Mouse (Mus musculus) gastrocnemius, postnatal 14 days (tissue): ENCODE data around the gene Rps6ka3. TPM values are rescaled to one million over a fixed set of nuclear protein-coding genes. Genes with fewer than 3 reads are reported as not detected.

Experiments used
- DNase-seq: peaks from one replicate; pipeline ENCODE4 v3.0.0; 2021; ENCODE audit warnings: mixed read lengths
- intact Hi-C: fragments of 180-260 bp; cut with DNase I; formaldehyde crosslinking; loops from one replicate; pipeline ENCODE4 v1.15.1; 2025; ENCODE audit warnings: low total_unique reads
- long read RNA-seq, 2 experiments: library from polyadenylated mRNA; stranded (forward); transcript quantifications; one replicate each; pipeline ENCODE4 v2.0.0; 2021
- total RNA-seq, 2 experiments: library from RNA; stranded (reverse); gene quantifications; 2 replicates each; pipeline ENCODE4 v1.2.3; 2021

The Rps6ka3 gene
- total RNA-seq, result 10 to 100 TPM; 58.8 to 78.0 TPM
- long read RNA-seq, experiment 1, full-length matches to known transcripts, result 3 of 10 reads
- long read RNA-seq, experiment 1, partial matches to known transcripts, result 2 of 10 reads
- long read RNA-seq, experiment 1, other reads (novel, unspliced or antisense), result 5 of 10 reads
- long read RNA-seq, experiment 2, partial matches to known transcripts, result 0 of 4 reads
- long read RNA-seq, experiment 2, other reads (novel, unspliced or antisense), result 4 of 4 reads

DNA sequence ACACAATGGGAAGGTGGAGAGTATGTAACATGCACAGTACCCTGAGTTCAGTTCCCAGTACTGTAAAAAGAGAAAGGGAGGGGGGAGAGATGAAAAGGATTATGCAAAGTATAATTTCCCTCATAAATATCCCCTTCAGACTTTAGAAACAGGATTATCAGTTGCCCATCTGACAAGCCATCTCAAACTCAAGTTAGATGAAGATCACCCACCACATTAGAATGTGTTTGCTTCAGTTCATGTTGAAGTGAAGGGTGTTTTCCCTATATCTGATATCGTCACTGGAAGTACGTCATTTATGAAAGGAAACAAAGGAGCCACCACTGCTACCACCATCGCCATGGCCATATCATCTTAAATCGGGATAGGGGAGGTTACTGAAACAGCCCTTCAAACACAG, at the start of gene Rps6ka3:
Gene Rps6ka3 (plus strand): TSS at position 301 of the 400 bp plus-strand sequence.
- DNase-seq, result no peak
- intact Hi-C loops, result no loop called here

DNA sequence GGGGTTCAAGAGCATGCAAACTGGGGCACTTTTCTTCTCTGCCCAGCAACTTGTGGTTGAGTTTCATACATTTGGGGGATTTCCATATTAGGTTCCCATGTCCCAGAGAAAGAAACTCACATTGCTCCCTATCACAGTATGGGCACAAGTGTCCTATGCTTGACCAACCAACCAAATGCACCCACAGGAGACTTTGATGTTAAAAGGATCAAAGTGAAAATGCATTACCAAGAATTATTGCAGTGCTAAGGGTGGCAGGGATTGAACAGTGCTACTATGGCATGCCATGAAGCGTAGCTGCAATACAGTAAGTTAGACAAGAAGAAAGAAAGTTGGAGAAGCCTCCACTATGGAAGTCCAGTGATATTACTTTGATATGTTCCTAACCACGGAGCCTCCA, 40.9 kb upstream of the Rps6ka3 start:
- intact Hi-C loops, result no loop called here
- DNase-seq, result no peak

DNA sequence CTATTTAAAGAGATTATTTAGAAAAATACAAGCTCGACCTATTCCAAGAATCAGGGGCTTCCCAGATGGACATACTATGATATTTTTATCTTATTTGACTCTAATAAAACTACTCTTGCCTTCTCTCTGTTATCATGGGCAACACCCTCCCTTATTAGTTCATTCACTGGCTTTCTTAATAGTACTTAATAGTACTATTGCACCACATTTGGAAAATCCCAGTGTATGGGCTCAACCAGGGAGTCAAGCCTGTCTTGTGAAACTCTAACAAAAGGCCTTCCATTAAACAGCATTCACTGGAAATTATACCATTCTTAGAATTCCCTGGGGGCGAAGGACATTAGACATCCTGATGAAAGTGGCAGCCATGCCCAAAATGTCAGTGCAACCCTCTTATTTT, 38.5 kb upstream of the Rps6ka3 start:
- intact Hi-C loops, result no loop called here
- DNase-seq, result no peak

DNA sequence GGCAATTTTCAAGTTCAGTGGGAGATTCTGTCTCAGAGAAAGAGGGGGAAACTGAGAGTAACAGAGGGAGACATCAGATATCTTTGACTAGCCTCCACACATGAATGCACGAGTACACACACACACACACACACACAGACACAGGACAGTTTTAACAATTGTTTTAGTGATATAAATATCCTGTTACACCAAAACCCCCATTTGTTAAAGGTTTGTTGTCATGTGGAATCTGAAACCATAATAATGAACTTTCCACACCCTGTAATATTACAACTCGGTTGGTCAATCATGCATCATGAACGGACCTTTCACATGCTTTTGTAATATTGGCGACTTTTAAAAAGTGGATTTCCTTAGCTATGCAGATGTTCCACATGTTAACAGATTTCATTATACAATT, 18.5 kb upstream of the Rps6ka3 start:
- intact Hi-C loops, result no loop called here
- DNase-seq, result no peak

DNA sequence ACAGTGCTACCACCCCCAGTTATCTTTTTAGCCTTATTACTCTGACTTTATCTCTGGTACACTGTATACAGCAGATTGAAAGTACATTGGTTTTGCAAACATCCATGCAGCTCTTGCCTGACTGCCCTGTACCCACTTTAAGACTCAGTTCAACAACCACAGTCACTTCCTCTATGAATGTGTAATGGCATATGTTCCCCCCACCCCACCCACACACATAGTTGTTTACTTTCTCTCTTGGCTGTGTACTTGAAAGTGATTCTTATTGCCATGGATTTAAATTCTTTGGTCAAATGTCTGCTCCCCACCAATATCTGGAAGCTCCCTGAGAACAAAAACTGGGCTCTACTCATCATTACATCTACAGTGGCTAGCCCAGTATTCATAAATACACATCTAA, 10.6 kb upstream of the Rps6ka3 start:
- no peak for DNase-seq
- intact Hi-C loops, result no loop called here

DNA sequence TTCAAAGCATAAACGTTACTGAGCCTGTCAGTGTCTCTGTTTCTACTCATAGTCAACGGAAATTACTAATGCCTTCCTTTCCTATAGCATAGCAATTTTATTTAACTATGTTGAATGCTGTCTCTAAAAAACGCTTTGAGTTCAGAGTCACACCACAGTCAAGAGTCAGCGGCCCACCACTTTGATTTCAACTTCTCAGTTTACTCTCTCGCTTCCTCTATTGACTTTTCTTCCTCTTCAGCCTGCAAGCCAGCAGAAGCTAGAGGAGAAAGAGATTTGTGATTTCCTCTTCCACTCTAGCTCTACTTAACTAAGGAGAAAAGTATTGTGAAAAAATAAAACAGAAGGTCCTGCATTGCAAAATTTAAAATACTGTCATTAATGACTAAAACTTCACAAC, 10.0 kb upstream of the Rps6ka3 start:
- DNase-seq, result no peak
- intact Hi-C loops, result no loop called here

DNA sequence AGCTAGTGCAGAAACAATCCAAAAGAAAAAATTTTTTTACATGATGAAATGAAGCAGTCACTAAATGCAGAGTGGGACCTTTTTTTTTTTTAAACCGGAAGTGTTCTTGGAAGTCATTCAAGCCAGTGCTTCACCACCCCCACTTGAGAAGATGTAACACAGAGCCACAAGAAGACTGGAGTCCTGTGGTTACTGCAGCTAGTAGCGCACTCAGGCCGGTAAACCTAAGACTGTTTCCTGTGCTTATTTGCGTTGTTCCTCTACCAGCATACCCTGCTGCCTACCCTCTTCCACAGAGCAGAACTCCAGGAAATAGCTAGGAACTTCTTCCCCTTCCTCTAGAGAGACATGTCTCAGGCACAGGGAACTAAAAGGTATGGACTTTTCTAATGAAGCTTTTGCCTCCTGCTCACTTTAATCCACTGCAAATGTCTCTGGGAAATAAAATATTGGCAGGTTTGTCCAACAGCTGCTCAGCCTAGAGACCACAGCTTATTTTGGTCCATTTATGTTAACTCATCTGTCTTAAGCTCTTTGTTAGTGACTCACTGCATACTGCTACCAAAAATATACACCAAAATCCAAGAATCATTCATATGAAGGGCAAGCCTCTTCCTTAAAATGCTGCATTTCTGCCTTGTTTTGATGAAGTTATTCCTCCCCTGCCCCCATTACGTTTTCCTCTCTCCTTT, 931 bp downstream of the Rps6ka3 start:
- DNase-seq, result no peak
- intact Hi-C loops, result no loop called here

DNA sequence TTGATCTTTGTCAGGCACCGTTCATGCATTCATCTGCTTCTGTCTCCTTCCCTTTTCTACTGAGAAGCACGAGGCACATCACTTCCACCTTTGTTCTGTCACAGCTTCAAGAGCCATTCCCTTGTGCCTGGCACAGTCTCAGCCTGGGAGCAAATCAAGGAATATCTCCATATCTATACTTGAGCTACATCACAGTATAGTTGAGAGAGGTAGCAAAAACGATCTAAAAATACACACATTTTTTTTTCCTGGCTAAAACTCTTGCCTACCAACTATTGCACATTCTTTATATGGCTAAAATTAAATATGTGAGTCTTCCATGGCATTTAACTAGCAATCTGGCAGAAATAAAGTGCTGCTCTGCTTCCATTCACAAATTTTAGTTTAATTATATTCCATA, 5.1 kb downstream of the Rps6ka3 start:
- intact Hi-C loops, result no loop called here
- DNase-seq, result no peak

DNA sequence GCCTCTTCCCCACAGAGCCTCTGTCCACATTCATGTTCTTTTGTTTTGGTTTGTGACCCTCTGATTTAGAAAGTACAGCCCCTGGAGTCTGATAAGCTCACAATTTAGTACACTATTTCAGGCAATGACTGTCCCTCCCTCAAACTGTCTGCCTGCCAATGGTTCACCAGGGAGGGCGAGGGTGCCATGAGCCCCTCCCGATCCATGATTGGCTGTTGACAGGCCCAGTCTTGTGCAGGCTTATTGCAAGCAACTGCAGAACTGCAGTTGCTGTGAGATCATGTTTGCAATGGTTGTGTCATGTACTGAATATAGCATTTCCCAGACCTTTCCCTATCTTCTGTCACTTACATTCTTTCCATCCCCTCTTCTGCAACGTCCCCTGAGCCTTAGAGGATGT, 12.4 kb downstream of the Rps6ka3 start:
- intact Hi-C loops, result no loop called here
- DNase-seq, result peak; percentile 17

DNA sequence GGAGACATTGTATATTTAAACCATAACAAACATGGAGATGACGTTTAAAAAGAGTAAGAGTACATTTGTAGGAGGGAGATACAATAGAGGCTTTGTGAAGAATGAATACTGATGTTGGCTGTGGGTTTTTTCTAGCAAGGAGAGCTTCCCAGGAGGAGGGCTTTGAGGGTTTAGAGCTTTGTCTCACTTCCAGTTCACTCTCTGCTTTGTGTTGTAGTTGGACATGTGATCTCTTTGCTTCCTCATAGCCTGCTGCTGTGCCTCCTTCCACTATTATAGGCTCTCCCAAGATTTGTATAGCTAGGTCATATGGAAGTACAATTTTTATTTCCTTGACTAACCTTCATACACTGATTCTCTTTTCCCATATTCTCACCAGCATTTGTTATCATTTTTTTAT, 27.2 kb downstream of the Rps6ka3 start:
- intact Hi-C loops, result no loop called here
- no peak for DNase-seq

DNA sequence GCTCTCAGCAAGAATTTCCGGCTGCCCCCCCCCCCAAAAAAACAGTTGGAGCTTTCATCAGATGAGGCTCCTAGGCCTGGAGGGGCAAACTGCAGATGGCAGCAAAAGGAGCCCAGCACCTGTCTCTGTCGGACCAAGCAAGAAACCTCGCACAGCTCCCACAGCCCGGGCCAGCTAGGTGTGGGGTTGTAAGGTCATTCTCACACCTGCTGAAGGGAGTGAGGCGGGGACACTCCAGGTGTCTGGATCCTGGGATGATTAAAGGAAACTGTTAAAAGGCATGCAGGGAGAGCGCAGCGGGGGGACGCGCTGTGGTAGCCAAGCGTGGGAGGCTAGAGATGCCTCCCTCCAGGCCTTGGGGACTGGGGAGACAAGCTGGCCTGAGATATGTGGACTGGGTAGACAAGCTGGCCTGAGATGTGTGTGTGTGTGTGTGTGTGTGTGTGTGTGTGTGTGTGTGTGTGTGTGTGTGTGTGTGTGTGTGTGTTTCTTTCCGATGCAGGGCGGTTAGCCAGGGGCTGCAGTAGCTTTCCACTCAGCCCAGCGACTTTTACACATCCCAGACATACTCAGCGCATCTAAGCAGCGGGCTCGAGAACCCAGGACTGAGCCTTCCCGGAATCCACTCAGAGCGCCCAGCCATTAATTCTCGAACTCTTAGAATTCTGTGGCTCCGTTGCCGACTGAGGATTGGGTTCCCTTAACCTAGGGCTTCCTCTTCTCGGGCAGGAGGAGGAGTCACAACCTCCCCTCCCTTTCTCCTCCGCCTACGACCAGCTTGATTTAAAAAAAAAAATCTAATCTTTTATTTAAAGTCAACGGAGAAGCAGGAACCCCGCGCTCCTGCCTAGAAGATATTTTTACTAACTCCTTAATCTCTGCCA, 44.1 kb downstream of the Rps6ka3 start:
- DNase-seq, result peak; percentile 12
- intact Hi-C loops, result no loop called here

DNA sequence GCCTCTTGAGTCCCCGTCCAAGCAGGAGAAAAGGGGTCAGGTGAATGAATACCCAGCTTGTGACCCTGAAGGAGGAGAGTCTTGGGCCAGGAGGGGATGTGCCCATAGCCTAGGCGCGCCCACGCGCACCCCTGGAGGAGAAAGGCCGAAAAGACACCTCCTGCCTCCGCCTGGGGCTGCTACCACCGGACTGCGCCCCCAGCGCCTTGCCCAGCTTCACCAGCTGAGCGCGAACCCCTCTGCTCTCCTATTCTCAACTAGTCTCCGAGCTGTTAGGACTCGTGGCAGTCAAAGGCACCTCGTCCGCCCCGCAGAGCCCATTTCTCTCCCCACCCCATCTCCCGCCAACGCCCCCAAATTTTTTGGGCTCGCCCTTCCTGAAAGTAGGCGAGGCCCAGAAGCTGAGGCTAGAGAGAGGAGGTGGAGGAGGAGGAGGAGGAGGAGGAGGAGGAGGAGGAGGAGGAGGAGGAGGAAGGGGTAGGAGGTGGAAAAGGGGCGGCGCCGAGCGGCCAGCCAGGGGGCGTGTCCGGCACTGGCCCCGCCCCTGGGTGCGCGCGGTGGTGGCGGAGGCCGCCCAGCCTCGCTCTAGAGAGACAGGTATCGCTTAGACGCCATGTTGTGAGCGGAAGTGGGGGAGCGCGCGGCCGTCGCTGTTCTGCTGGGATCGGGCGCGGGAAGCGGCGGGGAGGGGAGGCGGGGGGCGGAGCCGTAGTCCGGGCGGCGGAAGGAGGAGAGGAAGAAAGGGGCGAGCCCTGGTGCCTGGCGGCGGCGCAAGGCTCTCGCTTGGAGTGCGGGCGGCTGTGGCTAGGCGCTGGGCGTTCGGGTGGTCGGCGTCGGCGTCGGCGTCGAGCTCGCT, 45.2 kb downstream of the Rps6ka3 start:
- peak; percentile 87 for DNase-seq
- intact Hi-C loops, result no loop called here

DNA sequence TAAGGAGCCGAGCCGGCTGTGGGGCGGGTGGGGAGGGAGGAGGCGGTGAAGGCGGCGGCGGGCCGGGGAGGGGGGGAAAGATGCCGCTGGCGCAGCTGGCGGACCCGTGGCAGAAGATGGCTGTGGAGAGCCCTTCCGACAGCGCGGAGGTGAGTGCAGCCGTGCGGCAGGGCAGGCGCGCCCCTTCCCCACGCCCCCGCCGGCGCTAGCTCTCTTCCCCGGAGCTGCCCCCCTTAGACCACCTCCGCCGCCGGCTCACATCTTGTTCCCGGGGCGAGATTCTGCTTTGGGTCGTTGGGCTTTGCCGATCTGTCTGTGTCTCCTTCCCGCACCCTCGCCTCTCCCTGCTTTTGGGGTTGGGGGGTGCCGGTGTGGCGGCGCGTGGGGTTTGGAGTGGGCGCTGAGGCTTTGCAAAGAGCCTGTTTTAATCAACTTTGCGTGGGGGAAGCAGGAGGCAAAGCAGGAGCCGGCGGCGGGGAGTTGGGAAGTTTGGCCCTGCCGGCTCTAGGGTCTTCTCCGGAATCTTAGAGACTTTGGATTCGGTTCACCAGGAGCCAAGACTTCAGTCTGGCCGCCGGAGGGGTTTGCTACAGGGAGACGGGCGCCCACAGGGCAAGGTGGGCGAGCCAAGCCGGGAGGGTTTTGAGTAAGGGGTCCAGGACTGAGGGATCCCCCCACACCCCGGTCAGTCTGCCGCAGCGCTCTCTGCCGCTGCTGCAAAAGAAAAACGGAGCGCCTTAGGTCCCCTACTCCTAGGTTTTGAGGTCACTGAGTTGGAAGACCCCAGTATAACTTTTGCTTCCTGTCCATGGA, 46.1 kb downstream of the Rps6ka3 start:
- DNase-seq, result peak; percentile 6
- intact Hi-C loops, result no loop called here

DNA sequence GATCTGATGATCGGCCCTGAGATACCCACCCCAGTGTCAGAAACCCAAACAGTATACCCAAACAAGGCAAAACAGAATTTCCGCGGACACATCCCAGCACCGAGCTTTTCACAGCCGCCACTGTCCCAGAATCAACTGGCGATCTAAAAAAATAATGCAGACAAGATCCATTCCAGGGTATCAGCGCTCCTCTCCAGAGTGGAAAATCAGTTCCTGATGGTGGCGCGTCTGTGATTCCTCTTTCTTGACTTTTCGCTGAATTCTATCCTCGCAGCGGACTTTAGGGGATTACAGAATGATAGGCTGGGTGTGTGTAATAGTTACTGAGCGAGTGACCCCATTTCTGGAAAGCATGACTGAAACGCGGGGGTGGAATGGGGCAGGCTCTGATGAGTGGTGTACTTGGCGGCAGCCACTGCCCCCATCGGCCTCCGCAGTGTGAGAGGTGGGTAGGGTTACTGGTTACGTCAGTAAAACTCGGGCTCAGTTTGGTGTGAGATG, 46.9 kb downstream of the Rps6ka3 start:
- DNase-seq, result peak; percentile 54
- intact Hi-C loops, result no loop called here

DNA sequence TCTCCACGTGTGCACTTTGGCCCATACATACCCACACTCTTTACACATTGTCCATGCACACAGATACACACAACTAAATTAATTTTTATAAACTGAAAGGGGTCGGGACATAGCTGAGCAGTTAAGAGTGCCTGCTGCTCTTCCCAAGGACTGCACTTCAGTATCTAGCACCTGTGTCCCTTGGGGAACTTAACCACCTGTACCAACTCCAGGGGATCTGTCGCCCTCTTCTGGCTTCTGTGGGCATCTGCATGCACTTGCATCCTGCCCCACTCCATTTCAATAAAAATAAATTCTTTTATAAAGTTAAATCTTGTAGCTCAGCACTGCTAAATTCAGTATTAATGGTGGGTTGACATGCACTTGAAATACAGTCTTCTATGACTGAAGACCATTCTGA, 54.6 kb downstream of the Rps6ka3 start:
- no peak for DNase-seq
- intact Hi-C loops, result no loop called here

DNA sequence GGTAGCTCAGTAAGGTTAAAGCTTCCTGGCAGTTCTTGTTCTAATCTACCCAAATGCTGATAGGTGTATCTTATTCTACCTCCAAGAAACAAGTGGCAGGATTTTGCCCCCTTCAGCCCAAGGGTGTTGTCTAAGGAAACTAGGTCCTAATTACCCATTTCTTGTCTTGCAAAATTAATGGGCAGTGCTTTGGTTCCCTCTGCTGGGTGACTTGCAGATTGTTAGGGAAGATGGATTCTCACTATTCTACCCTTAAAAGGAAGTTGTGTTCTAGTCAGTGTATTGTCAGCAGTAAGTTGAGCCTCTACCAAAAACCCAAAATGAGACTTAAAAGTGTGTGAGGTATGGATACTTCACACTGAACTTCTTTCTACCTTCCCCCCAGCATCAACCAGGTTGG, 59.0 kb downstream of the Rps6ka3 start:
- peak; percentile 7 for DNase-seq
- intact Hi-C loops, result no loop called here

DNA sequence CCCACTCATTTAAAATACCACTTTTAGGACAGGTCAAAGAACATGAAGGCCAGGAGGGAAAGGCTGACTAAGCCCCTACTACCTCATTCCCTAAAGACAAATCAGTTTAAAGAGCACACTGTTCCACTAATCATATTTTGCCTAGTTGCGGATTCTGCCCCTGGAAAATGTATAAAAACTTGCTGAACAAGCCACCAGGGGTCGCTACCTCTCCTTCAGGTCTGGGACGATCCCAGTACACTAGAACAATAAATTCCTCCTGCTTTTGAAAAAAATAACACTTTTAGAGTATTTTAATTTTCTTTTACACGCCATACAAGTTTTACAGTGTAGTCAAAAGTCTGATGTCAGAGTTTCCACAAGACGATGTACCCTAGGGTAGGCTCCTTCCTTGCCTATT, 76.7 kb downstream of the Rps6ka3 start:
- DNase-seq, result peak; percentile 7
- intact Hi-C loops, result no loop called here

DNA sequence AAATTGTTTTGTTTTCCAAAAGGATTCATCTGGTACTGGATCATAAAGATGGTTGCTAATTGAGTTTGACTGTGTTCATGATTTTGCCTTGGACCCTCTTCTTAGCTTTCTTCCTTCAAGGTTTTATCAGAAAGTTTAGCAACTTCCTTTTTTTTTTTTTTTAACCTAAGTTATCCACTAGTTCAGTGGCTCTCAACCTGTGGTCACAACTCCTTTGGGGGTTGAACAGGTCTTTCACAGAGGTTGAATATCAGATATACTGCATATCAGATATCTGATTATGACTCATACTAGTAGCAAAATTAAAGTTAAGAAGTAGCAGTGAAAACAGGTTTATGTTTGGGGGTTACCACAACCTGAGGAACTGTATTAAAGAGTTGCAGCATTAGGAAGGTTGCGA, 85.8 kb downstream of the Rps6ka3 start:
- intact Hi-C loops, result no loop called here
- DNase-seq, result no peak
